Comparison of ENCODE assay signal across 7 mouse cellular contexts in the genomic region with DNA sequence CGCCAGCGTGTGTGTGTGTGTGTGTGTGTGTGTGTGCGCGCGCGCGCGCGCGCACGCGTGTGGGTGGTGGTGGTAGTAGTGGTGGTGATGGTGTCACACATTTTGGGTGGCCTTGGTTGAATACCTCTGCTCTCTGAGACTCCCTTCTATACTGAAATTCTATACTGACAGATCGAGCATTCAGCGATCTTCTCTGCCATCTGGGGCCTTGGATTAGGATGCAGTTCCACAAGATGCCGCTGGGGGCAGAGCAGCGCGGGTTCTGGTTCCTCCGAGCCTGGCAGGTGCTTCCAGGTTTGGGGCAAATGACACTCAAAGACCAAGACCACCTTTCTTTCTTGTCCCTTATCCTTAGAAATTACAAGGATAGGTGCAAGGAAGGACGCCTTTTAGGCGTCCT. TPM values are rescaled to one million over a fixed set of nuclear protein-coding genes. Genes with fewer than 3 reads are reported as not detected.
DNase-seq lines count a peak whose midpoint lies in the region; ATAC-seq and TF ChIP-seq lines count a peak whose summit lies in the region.

No protein-coding gene starts in this region.

- TF ChIP-seq POLR2A in small intestine, adult 2 months (IDR thresholded peaks at IDR 0.05; ENCODE audit: low read depth, low read length) = no peak

- WGBS in intestine, embryonic 16.5 days = 1% methylated on average over 20 of the region's 20 CpGs
- under 1% methylated on average over 20 of the region's 20 CpGs for WGBS in midbrain, embryonic 10.5 days
- 3% methylated on average over 20 of the region's 20 CpGs for WGBS in small intestine, adult 2 months

- intact Hi-C loops in left cerebral cortex, postnatal 36 days (cut with DNase I) = loop anchor here (5.0 to 10.0 kb wide), 2 partner anchors 56 to 309 kb away; a partner anchor contains a TSS

- TF ChIP-seq CTCF in small intestine, adult 2 months (IDR thresholded peaks at IDR 0.05; ENCODE audit: extremely low read depth, insufficient read length, insufficient replicate concordance, low read depth, low read length) = peak; percentile 82

- H3K4me3 ChIP-seq in intestine, embryonic 16.5 days (ENCODE audit: low read length) = no peak overlapping the region
- peak overlapping the region; percentile 48 for H3K4me3 ChIP-seq in midbrain, embryonic 10.5 days
- no peak overlapping the region for H3K4me3 ChIP-seq in small intestine, adult 2 months (ENCODE audit: low read depth, low read length)

- peak; percentile 13; the same call in 1 of the 2 replicates for ATAC-seq in intestine, embryonic 16.5 days

- H3K27me3 ChIP-seq in intestine, embryonic 16.5 days (replicated peaks; ENCODE audit: control insufficient read depth, insufficient read depth, low read length) = peaks cover 13% of the 10 kb centered on the region; the same call in 1 of the 2 replicates
- H3K27me3 ChIP-seq in midbrain, embryonic 10.5 days (ENCODE audit: low read depth, poor library complexity, severe bottlenecking) = peaks cover 55% of the 10 kb centered on the region
- H3K27me3 ChIP-seq in small intestine, adult 2 months (ENCODE audit: control insufficient read depth, insufficient read depth, low read length) = peaks cover 12% of the 10 kb centered on the region

- no peaks in the 10 kb centered on the region for H3K9me3 ChIP-seq in intestine, embryonic 16.5 days (ENCODE audit: control insufficient read depth, low read length)
- no peaks in the 10 kb centered on the region for H3K9me3 ChIP-seq in midbrain, embryonic 10.5 days (replicated peaks)

- peaks cover 3% of the 10 kb centered on the region; the same call in 1 of the 2 replicates for H3K4me1 ChIP-seq in intestine, embryonic 16.5 days (ENCODE audit: control insufficient read depth, insufficient read depth, low read length)
- H3K4me1 ChIP-seq in midbrain, embryonic 10.5 days = peaks cover 38% of the 10 kb centered on the region
- no peaks in the 10 kb centered on the region; the same call in 1 of the 2 replicates for H3K4me1 ChIP-seq in small intestine, adult 2 months (ENCODE audit: control insufficient read depth, insufficient read depth, insufficient read length, low read length)

- H3K36me3 ChIP-seq in intestine, embryonic 16.5 days (ENCODE audit: control insufficient read depth, insufficient read depth, low read length) = no peaks in the 10 kb centered on the region
- H3K36me3 ChIP-seq in midbrain, embryonic 10.5 days = no peaks in the 10 kb centered on the region
- no peaks in the 10 kb centered on the region for H3K36me3 ChIP-seq in small intestine, adult 2 months (ENCODE audit: control insufficient read depth, insufficient read depth, low read length)

- no peak overlapping the region for H3K27ac ChIP-seq in intestine, embryonic 16.5 days (ENCODE audit: low read length)
- H3K27ac ChIP-seq in midbrain, embryonic 10.5 days (replicated peaks) = 0 out of 2 replicates have a peak overlapping the region, but pooled peaks have one; percentile 23
- H3K27ac ChIP-seq in small intestine, adult 2 months (ENCODE audit: insufficient read depth, low read depth, low read length) = no peak overlapping the region

- H3K9ac ChIP-seq in intestine, embryonic 16.5 days (ENCODE audit: low read depth, low read length) = no peak overlapping the region

- H3K4me2 ChIP-seq in intestine, embryonic 16.5 days (ENCODE audit: low read depth, low read length) = peak overlapping the region; percentile 23

- DNase-seq in adrenal gland, adult 2 months = peak; percentile 67
- DNase-seq in embryo, embryonic 10 days (ENCODE audit: low spot score) = peak; percentile 80
- DNase-seq in gastrocnemius, postnatal 25 days = peak; percentile 17
- peak; percentile 70 to 76 for DNase-seq in left cerebral cortex, postnatal 36 days (ENCODE audit: low spot score in 2 of 2)
- peak; percentile 80 for DNase-seq in midbrain, embryonic 10.5 days (ENCODE audit: low spot score)

RNA-seq across cellular contexts. Expression of a gene that starts 43.6 kb away (rescaled TPM):
- total RNA-seq in adrenal gland, adult 2 months (2021) = not detected
- not detected in 2 replicates for polyA plus RNA-seq in adrenal gland, adult 2 months (2012; rRNA removed)
- not detected for total RNA-seq in gastrocnemius, postnatal 25 days (2021)
- polyA plus RNA-seq in intestine, embryonic 16.5 days (2015; fragmentation: Nextera tagmentation; extraction: Ambion mirVana) = 0.22 TPM in 2 replicates
- total RNA-seq in left cerebral cortex, postnatal 36 days (2021) = not detected
- 0.21 and 0.35 TPM in 2 replicates for polyA plus RNA-seq in midbrain, embryonic 10.5 days (2016; fragmentation: Nextera tagmentation; extraction: Ambion mirVana)
- polyA plus RNA-seq in small intestine, adult 2 months (2012; rRNA removed) = 1.1 TPM in 1 of 2 replicates, not detected in the other

RNA-seq across cellular contexts. Expression of a gene that starts 53.8 kb away (rescaled TPM):
- total RNA-seq in adrenal gland, adult 2 months (2021) = 100 to 1,000 TPM in 1 of 2 experiments, 10 to 100 TPM in 1; 87.9 to 143 TPM
- 74.3 and 95.0 TPM in 2 replicates for polyA plus RNA-seq in adrenal gland, adult 2 months (2012; rRNA removed)
- 1 to 10 TPM; 1.6 to 7.0 TPM for total RNA-seq in gastrocnemius, postnatal 25 days (2021)
- not detected in 2 replicates for polyA plus RNA-seq in intestine, embryonic 16.5 days (2015; fragmentation: Nextera tagmentation; extraction: Ambion mirVana)
- total RNA-seq in left cerebral cortex, postnatal 36 days (2021) = not detected
- not detected in 2 replicates for polyA plus RNA-seq in midbrain, embryonic 10.5 days (2016; fragmentation: Nextera tagmentation; extraction: Ambion mirVana)
- polyA plus RNA-seq in small intestine, adult 2 months (2012; rRNA removed) = 0.33 and 0.56 TPM in 2 replicates

RNA-seq across cellular contexts. Expression of a gene that starts 54.3 kb away (rescaled TPM):
- not detected for total RNA-seq in adrenal gland, adult 2 months (2021)
- not detected in 2 replicates for polyA plus RNA-seq in adrenal gland, adult 2 months (2012; rRNA removed)
- not detected for total RNA-seq in gastrocnemius, postnatal 25 days (2021)
- polyA plus RNA-seq in intestine, embryonic 16.5 days (2015; fragmentation: Nextera tagmentation; extraction: Ambion mirVana) = not detected in 2 replicates
- 10 to 100 TPM; 95.4 to 97.9 TPM for total RNA-seq in left cerebral cortex, postnatal 36 days (2021)
- 0.25 and 0.68 TPM in 2 replicates for polyA plus RNA-seq in midbrain, embryonic 10.5 days (2016; fragmentation: Nextera tagmentation; extraction: Ambion mirVana)
- polyA plus RNA-seq in small intestine, adult 2 months (2012; rRNA removed) = not detected in 2 replicates

Comparison
In these comparisons a context has a peak if more than half of its experiments do, and no peak if none do; other contexts are left out.
1. DNase-seq: peak in every context shown above with its lines; median percentile 80 in embryo, embryonic 10 days; 80 in midbrain, embryonic 10.5 days; 73 in left cerebral cortex, postnatal 36 days; 67 in adrenal gland, adult 2 months; 17 in gastrocnemius, postnatal 25 days.
2. RNA of a gene that starts 53.8 kb away (polyA plus RNA-seq): 74.3 to 95.0 TPM in adrenal gland, adult 2 months; 0.33 to 0.56 TPM in small intestine, adult 2 months, not detected in intestine, embryonic 16.5 days and not detected in midbrain, embryonic 10.5 days; every median in the first group is over 10 times any median in the second.